Mouse (Mus musculus) kidney, embryonic 16.5 days (tissue): Measurements from ENCODE around the gene Rsph10b. TPM values are rescaled to one million over a fixed set of nuclear protein-coding genes. Genes with fewer than 3 reads are reported as not detected.

Source experiments
- ATAC-seq: fragments of 200-750 bp; cut with Nextera tagmentation; 2 replicates; pipeline ENCODE4 v1.8.0; 2017; ENCODE audit warnings: moderate TSS enrichment; ENCODE audit not compliant: low FRiP score, low TSS enrichment
- H3K27ac ChIP-seq: fragments of 300-500 bp; sonication (generic); 2 replicates; pipeline ENCODE4 v1.5.1; 2014; ENCODE audit warnings: low read length
- H3K27me3 ChIP-seq: fragments of 300-500 bp; sonication (generic); 2 replicates; pipeline ENCODE4 v1.6.1; 2014; ENCODE audit warnings: low read length, control low read depth, mixed read lengths; ENCODE audit not compliant: insufficient read depth
- H3K36me3 ChIP-seq: fragments of 300-500 bp; sonication (generic); 2 replicates; pipeline ENCODE4 v1.6.1; 2014; ENCODE audit warnings: low read length, control low read depth, mixed read lengths; ENCODE audit not compliant: insufficient read depth
- H3K4me1 ChIP-seq: fragments of 300-500 bp; sonication (generic); 2 replicates; pipeline ENCODE4 v1.6.1; 2014; ENCODE audit warnings: low read length, control low read depth, mixed read lengths; ENCODE audit not compliant: insufficient read depth
- H3K4me2 ChIP-seq: fragments of 300-500 bp; sonication (generic); replicated peaks from 2 replicates; pipeline ENCODE4 v1.6.1; 2014; ENCODE audit warnings: low read depth, low read length
- H3K4me3 ChIP-seq: fragments of 300-500 bp; sonication (generic); 2 replicates; pipeline ENCODE4 v1.5.1; 2014; ENCODE audit warnings: mild to moderate bottlenecking, low read length
- H3K9ac ChIP-seq: fragments of 300-500 bp; sonication (generic); replicated peaks from 2 replicates; pipeline ENCODE4 v1.6.1; 2014; ENCODE audit warnings: low read length
- H3K9me3 ChIP-seq: fragments of 300-500 bp; sonication (generic); 2 replicates; pipeline ENCODE4 v1.6.1; 2016; ENCODE audit warnings: low read length, control low read depth
- WGBS: fragments of 180-500 bp; shearing (Covaris S2); extraction: QIAGEN DNeasy Blood & Tissue Kit; methylation state at CpG from one replicate; pipeline ENCODE4 v1.1.7; 2014; 5-methylcytosine and 5-hydroxymethylcytosine counted together
- polyA plus RNA-seq: library from polyadenylated mRNA; unstranded; fragments of >200 nt; fragmentation: Nextera tagmentation; extraction: Ambion mirVana; gene quantifications from 2 replicates; pipeline ENCODE4 v1.2.1, GENCODE M21; 2015

Gene Rsph10b
- polyA plus RNA-seq, 1 experiment from 2014 or later = 0.45 TPM

DNA sequence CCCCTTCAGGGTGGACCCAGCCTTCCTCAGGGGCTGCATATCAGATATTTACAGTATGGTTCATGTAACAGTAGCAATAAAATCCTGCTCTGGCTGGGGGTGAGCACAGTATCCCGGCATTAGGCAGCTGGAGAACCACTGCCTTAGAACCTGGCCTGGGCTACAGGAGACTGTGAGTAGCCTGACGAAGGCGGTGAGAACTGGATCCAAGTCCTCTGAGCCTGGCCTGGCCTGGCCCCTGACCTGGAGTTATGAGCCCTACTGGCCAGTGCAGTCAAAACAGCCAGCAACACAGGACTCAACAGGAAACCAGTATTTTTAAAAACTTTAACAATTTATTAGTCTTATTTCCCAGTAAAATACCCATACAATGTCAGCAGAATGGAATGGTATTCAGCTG, 54.8 kb downstream of the Rsph10b start:
- H3K4me1 ChIP-seq = no peaks in the 10 kb centered on the region
- H3K4me3 ChIP-seq = no peak overlapping the region
- no peak overlapping the region for H3K27ac ChIP-seq
- peaks cover 64% of the 10 kb centered on the region for H3K36me3 ChIP-seq
- no peak overlapping the region for H3K9ac ChIP-seq
- ATAC-seq = no peak
- H3K4me2 ChIP-seq = no peak overlapping the region
- no peaks in the 10 kb centered on the region for H3K27me3 ChIP-seq
- 86% methylated on average over 3 of the region's 3 CpGs for whole genome bisulfite sequencing
- no peaks in the 10 kb centered on the region for H3K9me3 ChIP-seq

- Histone ChIP-seq H3K4me2 (no peak overlapping the region), H3K4me1 (no peaks in the 10 kb centered on the region), H3K36me3 (peaks cover 77% of the 10 kb centered on the region), H3K27me3 (no peaks in the 10 kb centered on the region), H3K27ac (no peak overlapping the region), H3K9ac (no peak overlapping the region), H3K4me3 (no peak overlapping the region), H3K9me3 (no peaks in the 10 kb centered on the region)
- WGBS = 91% methylated on average over 4 of the region's 4 CpGs
- no peak for ATAC-seq
These were observed 56.2 kb downstream of the Rsph10b start for GRCm38 (mm10) chr5:143989046-143989445.

DNA sequence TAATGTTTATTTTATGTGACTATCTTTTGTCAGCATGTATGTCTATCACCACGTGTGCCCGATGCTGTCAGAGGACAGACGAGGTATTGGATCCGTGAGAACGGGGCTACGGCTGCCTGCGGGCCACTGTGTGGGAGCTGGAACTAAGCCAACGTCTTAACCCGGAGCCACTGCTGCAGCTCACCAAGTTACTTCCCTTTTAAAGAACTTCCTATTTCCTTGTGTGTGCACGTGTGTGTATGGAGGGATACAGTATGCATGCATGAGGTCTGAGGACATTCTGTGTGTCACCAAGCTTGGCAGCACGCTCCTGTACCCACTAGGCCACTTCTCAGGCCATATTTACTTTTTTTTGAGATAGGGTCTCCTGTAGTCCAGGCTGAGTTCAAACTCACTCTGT, 57.3 kb downstream of the Rsph10b start:
- H3K27ac ChIP-seq = no peak overlapping the region
- H3K9me3 ChIP-seq = no peaks in the 10 kb centered on the region
- peaks cover 81% of the 10 kb centered on the region for H3K36me3 ChIP-seq
- H3K4me3 ChIP-seq = no peak overlapping the region
- WGBS = 87% methylated on average over 11 of the region's 11 CpGs
- no peaks in the 10 kb centered on the region for H3K4me1 ChIP-seq
- no peaks in the 10 kb centered on the region for H3K27me3 ChIP-seq
- no peak overlapping the region for H3K4me2 ChIP-seq
- H3K9ac ChIP-seq = no peak overlapping the region
- ATAC-seq = no peak

DNA sequence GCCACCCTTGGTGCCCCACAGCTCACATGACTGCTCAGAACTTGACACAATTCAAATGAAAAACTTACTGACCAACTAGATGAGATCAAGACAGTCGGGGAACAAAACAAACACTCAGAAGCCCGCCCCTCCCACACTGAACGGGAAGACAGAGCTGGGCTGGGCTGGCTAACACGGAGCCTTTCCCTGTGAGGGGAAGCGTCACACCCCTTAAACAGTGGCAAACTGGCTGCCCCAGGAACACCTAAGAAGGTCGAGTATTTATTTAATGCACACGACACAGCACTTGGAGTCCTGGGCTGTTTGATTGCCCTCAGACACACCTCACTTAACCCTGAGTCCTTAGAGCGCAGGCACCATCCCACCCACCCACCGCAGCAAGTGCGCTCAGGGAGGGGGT, 59.8 kb downstream of the Rsph10b start:
- no peak overlapping the region for H3K27ac ChIP-seq
- H3K36me3 ChIP-seq = peaks cover 75% of the 10 kb centered on the region
- no peak for ATAC-seq
- no peak overlapping the region for H3K4me3 ChIP-seq
- no peak overlapping the region for H3K4me2 ChIP-seq
- no peak overlapping the region for H3K9ac ChIP-seq
- no peaks in the 10 kb centered on the region for H3K4me1 ChIP-seq
- H3K27me3 ChIP-seq = no peaks in the 10 kb centered on the region
- H3K9me3 ChIP-seq = no peaks in the 10 kb centered on the region
- WGBS = 76% methylated on average over 10 of the region's 10 CpGs

DNA sequence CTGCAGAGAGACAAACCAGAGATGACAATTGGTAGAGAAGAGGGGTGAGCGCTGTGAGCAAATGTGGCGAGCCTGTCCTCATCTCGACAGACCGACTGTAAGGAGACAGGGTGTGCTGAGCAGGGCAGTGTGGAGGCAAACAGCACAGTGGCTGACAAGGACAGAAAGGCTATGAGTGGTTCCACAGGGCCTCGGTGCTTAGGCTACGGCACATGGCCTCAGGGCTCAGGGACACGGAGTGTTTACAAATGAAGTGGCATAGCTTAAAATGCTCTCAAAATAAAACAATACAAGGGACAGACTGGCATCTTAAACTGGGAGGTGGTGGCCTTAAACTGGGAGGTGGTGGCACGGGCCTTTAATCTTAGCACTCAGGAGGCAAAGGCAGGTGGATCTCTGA, 60.4 kb downstream of the Rsph10b start:
- H3K36me3 ChIP-seq = peaks cover 75% of the 10 kb centered on the region
- no peaks in the 10 kb centered on the region for H3K4me1 ChIP-seq
- no peak overlapping the region for H3K9ac ChIP-seq
- no peak for ATAC-seq
- no peaks in the 10 kb centered on the region for H3K27me3 ChIP-seq
- no peak overlapping the region for H3K4me3 ChIP-seq
- no peak overlapping the region for H3K4me2 ChIP-seq
- no peak overlapping the region for H3K27ac ChIP-seq
- WGBS = 90% methylated on average over 8 of the region's 8 CpGs
- no peaks in the 10 kb centered on the region for H3K9me3 ChIP-seq

GRCm38 (mm10) chr5:143993849-143994248, 61.0 kb downstream of the Rsph10b start:
- Histone ChIP-seq H3K36me3 (peaks cover 76% of the 10 kb centered on the region), H3K9me3 (no peaks in the 10 kb centered on the region), H3K4me1 (no peaks in the 10 kb centered on the region), H3K9ac (no peak overlapping the region), H3K4me2 (no peak overlapping the region), H3K27ac (no peak overlapping the region), H3K4me3 (no peak overlapping the region), H3K27me3 (no peaks in the 10 kb centered on the region)
- 94% methylated on average over 5 of the region's 5 CpGs for WGBS
- no peak for ATAC-seq

DNA sequence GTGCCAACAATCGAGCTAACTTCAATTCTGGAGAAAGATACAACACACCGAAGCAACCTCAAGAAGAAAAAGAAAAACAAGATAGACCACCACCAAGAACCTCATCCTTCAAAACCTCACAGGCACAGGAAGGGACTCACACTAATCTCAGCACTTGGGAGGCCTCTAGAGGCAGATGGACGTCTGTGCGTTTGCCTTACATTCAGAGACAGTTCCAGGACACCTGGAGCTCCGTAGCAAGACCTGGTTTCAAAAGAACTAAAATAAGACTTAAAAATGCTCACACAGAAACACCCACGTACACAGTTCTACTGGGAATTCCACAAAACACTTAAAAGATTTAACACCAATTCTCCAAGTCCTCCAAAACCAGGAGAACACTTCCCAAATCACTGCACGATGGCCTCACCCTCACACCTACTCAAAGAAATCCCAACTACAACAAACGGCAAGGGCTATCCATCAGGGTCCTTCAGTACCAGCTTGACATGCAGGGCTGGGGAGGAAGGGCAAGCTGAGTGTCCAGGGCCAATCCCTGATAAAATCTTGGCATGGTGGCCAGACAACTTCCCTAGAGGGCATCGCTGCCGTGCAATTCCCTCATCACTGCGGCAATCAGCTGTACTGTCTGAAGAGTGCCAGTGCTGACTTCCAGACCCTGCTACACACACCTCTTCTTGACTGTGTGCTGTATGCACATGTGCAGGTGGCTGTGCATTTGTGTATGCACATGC, 62.0 kb downstream of the Rsph10b start:
- Histone ChIP-seq H3K27ac (no peak overlapping the region), H3K36me3 (peaks cover 78% of the 10 kb centered on the region), H3K4me3 (no peak overlapping the region), H3K9me3 (no peaks in the 10 kb centered on the region), H3K27me3 (no peaks in the 10 kb centered on the region), H3K4me1 (no peaks in the 10 kb centered on the region), H3K4me2 (no peak overlapping the region), H3K9ac (no peak overlapping the region)
- ATAC-seq = no peak
- 65% methylated on average over 11 of the region's 11 CpGs for WGBS

- ATAC-seq = no peak
- Histone ChIP-seq H3K9ac (no peak overlapping the region), H3K36me3 (peaks cover 72% of the 10 kb centered on the region), H3K9me3 (no peaks in the 10 kb centered on the region), H3K4me2 (no peak overlapping the region), H3K4me1 (no peaks in the 10 kb centered on the region), H3K27me3 (no peaks in the 10 kb centered on the region), H3K27ac (no peak overlapping the region), H3K4me3 (no peak overlapping the region)
- WGBS = 94% methylated on average over 1 of the region's 1 CpGs
These were observed 66.6 kb downstream of the Rsph10b start for GRCm38 (mm10) chr5:143999409-143999808.

DNA sequence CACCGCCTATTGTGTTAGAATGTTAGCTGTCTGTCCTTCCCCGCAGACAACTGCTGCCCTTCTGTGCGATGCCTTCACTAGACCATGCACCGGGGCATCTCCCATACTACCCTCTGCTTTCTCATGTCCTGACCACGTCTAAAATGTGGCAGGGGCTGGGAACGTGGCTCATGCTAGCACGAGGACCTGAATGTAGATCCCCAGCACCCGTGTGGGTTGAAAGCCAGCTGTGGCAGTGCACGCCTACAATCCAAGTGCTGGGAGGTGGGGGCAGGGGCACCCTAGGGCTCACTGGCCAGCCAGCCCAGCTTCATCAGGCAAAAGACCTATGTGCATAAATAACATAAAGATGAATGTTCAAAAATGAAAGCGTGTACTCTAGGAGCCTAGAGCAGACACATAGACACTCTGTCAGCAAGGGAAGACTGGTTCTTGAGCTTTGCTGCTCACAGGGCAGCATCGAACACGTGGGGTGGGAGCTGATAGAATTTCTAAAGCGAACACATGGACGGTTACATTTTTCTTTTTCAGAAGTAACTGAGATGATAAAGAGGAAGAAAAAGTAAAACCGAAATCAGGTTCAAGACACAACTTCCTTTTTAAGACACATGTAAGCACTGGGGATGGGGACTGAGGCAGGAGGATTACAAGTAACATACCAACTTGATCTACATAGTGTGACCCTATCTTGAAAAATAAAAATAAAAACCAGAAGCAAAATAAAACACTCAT, 69.8 kb downstream of the Rsph10b start:
- H3K9me3 ChIP-seq = no peaks in the 10 kb centered on the region
- no peak overlapping the region for H3K4me2 ChIP-seq
- no peak overlapping the region for H3K27ac ChIP-seq
- peaks cover 73% of the 10 kb centered on the region for H3K36me3 ChIP-seq
- H3K27me3 ChIP-seq = no peaks in the 10 kb centered on the region
- 90% methylated on average over 15 of the region's 15 CpGs for WGBS
- H3K4me3 ChIP-seq = no peak overlapping the region
- H3K9ac ChIP-seq = no peak overlapping the region
- H3K4me1 ChIP-seq = no peaks in the 10 kb centered on the region
- no peak for ATAC-seq
